Mouse (Mus musculus) olfactory bulb, adult 2 months (tissue): ENCODE data around the gene Akap9. TPM values are rescaled to one million over a fixed set of nuclear protein-coding genes. Genes with fewer than 3 reads are reported as not detected.
"Not testable (repeated sequence)": the region's sequence is repeated elsewhere in the genome, so short reads cannot be mapped to it uniquely, and the experiment has no call there.

Source experiments
- H3K27ac ChIP-seq: fragments of 200-500 bp; 2 replicates; pipeline ENCODE4 v1.5.1; 2012; ENCODE audit warnings: low read depth, low read length; ENCODE audit not compliant: insufficient read depth
- H3K4me1 ChIP-seq: fragments of 200-500 bp; 2 replicates; pipeline ENCODE4 v1.6.1; 2012; ENCODE audit warnings: low read length; ENCODE audit not compliant: control insufficient read depth, insufficient read depth
- H3K4me3 ChIP-seq: fragments of 200-500 bp; 2 replicates; pipeline ENCODE4 v1.5.1; 2012; ENCODE audit warnings: mild to moderate bottlenecking, low read depth, low read length, moderate library complexity; ENCODE audit not compliant: insufficient read depth
- CTCF ChIP-seq: fragments of 200-500 bp; IDR thresholded peaks from 2 replicates; pipeline ENCODE4 v1.5.1; 2012; ENCODE audit warnings: low read depth, mild to moderate bottlenecking, low read length, moderate library complexity; ENCODE audit not compliant: insufficient read depth
- POLR2A ChIP-seq: fragments of 200-500 bp; IDR thresholded peaks from 2 replicates; pipeline ENCODE4 v1.6.1; 2012; ENCODE audit warnings: mild to moderate bottlenecking, low read depth, low read length, moderate library complexity; ENCODE audit not compliant: insufficient read depth
- WGBS: fragments of 180-500 bp; shearing (Covaris S2); methylation state at CpG from one replicate; pipeline ENCODE4 v1.1.7; 2018; 5-methylcytosine and 5-hydroxymethylcytosine counted together
- polyA plus RNA-seq: library from polyadenylated mRNA; stranded (reverse); fragments of >200 nt; gene quantifications from 2 replicates; pipeline ENCODE4 v1.2.4, GENCODE M21; 2012; ENCODE audit warnings: low replicate concordance; ENCODE audit not compliant: missing spikeins, insufficient read depth, insufficient read length

Akap9 gene
- polyA plus RNA-seq, 1 experiment: 166 TPM

DNA sequence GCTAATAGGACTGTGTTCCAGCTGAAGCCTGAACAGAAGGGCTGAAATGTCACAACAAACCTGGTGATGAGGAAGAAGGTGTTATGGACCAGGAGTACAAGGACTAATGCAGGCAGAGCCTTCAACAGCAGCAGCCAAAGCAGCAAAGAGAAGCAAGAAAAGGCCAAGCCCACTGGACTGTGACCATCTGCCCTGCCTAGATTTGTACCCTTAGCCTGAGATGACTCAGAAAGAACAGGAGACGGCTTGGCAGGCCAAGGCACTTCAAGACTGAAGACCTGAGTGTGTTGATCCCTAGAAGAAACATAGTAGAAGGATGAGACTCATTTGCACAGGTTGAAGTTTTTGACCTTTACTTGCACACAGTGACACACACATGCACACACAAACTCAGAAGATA is 62.6 kb downstream of the Akap9 start:
- 94% methylated on average over 1 of the region's 1 CpGs for WGBS
- TF ChIP-seq POLR2A (no peak), CTCF (no peak)
- no peak overlapping the region for H3K4me3 ChIP-seq
- H3K4me1 ChIP-seq: no peaks in the 10 kb centered on the region
- H3K27ac ChIP-seq: no peak overlapping the region

DNA sequence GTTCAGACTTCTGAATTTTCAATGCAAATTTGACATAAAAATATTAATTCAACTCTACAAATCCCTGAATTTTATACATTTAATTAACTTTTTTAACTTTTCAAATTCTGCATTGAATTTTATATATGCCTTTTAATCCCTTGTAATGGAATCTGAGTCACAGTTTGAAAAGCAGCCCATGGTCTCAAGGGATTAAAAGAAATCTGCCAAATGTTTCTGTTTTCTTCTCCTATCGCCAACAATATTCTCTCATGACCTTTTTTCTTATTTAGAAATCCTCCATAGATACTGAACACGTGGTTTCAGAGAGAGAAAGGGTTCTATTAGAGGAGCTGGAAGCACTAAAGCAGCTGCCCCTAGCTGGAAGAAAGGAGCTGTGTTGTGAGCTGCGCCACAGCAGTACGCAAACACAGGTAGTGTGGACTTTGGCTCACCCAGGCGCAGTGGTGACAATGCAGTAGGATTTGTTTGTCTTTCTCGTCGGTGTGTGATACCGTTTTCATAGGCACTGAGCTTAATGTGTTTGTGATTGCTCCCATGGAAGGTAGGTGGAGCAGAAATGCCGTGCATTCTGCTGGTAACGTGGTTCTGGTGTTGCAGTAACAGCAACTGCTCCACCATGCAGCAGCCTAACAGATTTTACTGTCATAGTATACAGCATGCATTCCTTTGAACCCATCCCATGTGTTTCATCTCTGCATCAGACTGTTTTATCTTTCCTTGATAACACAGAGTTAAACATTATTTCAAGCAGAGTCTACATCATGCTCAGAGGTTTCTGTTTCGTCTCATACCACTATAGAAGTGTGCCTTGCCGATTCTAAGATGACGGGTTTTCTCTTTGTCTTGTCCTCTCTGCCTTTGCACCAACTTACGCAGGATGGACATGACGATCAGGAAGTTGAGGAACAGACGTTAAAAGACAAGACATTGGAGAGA is 76.9 kb downstream of the Akap9 start:
- TF ChIP-seq POLR2A (no peak), CTCF (no peak)
- 88% methylated on average over 16 of the region's 16 CpGs for WGBS
- H3K4me3 ChIP-seq: no peak overlapping the region

DNA sequence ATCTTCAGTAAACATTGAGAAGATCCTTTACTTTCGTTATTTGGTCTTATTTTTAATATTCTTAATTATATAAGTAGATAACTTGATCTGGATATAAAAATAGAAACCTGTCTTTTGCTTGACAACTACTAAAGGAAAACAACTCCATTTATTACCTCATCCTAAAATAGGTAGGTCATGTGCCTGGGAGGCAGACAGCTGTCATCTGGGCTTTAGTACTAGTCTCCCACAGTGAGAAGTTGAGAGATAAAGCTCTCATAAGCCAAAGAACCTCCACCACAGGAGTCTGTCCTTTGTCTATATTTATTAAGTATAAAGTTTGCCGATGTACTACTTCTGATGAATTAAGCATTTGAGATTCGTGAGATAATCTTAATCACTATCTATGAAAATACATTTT is 78.8 kb downstream of the Akap9 start:
- Histone ChIP-seq H3K27ac (no peak overlapping the region), H3K4me3 (no peak overlapping the region), H3K4me1 (no peaks in the 10 kb centered on the region)
- 87% methylated on average over 3 of the region's 3 CpGs for WGBS
- TF ChIP-seq POLR2A (no peak), CTCF (no peak)

More for the DNA sequence above, 76.9 kb downstream of the Akap9 start:
- Histone ChIP-seq H3K4me1 (no peaks in the 10 kb centered on the region), H3K27ac (no peak overlapping the region)

DNA sequence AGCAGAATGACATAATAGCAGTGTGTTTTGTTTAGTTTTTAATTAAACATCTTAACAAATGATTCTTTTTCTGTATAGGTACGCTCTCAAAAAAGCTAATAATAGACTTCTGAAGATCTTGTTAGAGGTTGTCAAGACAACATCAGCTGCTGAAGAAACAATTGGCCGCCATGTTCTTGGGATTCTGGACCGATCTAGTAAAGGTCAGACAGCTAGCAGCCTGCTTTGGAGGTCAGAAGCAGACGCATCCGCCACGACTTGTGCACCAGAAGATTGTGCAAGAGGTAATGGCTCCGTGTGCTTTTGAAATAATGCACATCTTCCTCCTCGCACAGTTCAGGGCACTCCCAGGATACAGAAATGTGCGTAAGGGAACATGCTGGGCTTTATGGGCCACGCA is 80.4 kb downstream of the Akap9 start:
- TF ChIP-seq POLR2A: no peak
- no peak for TF ChIP-seq CTCF
- Histone ChIP-seq H3K4me1 (no peaks in the 10 kb centered on the region), H3K27ac (no peak overlapping the region), H3K4me3 (no peak overlapping the region)
- WGBS: 86% methylated on average over 10 of the region's 10 CpGs

DNA sequence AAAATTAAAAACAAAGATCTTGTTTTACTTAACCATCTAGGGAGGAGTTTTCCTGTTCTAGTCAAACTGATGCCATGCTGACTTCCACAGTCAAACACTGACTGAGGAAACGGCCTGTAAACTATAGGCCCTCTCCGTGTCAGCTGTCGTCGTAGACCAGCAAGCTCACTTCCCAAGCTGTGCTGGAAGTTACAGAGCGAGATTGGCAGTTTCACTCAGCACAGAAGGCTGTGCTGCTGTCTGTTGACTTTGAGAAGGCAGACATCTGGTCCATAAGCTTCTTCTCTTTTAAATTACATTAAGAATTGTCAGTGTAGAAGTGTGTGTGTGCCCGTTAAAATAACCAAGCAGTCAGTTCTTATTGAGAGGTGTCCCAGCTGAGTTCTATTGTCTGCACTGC is 81.7 kb downstream of the Akap9 start:
- 81% methylated on average over 6 of the region's 6 CpGs for whole genome bisulfite sequencing
- Histone ChIP-seq H3K4me3 (no peak overlapping the region), H3K27ac (no peak overlapping the region), H3K4me1 (no peaks in the 10 kb centered on the region)
- TF ChIP-seq CTCF (no peak), POLR2A (no peak)

DNA sequence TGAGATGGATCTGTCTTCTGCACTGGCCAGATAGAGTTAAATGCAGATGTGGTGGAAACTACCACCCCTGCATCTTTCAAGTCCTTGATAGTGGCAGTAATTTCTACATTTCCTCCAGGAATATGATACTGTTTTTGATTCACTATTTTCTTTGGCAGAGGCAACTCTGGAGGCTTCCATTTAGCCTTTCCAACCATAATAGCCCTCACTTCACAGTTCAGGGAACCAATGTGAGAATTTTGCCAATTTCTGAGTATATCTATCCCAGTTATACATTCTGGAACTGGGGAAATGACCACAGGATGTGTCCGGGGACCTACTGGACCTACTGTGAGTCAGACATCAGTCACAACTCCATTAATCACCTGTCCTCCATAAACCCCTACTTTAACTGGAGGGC is 89.8 kb downstream of the Akap9 start:
- not testable (repeated sequence) for H3K4me3 ChIP-seq, H3K27ac ChIP-seq, H3K4me1 ChIP-seq
- 97% methylated on average over 1 of the region's 1 CpGs for WGBS

DNA sequence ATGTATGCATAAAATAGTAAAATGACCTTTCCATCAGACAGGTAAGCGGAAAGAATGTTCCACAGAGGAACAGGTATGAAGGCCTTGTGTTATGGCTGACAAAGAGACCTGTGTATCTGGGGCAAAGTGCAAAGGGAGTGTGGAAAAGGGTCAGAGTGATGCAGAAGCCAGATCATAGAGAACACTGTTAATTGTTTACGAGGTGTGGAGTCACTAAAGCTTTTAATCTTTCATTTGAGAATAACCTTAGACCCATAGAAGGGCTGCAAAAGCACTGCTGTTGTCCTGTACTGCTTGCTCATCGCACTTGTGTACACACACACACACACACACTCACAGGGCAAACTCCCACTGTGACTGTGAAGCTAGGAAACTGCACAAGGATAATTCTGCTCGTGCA is 91.5 kb downstream of the Akap9 start:
- Histone ChIP-seq H3K27ac (no peak overlapping the region), H3K4me1 (peaks cover 6% of the 10 kb centered on the region), H3K4me3 (no peak overlapping the region)
- TF ChIP-seq POLR2A: no peak
- TF ChIP-seq CTCF: no peak
- WGBS: 94% methylated on average over 4 of the region's 4 CpGs

DNA sequence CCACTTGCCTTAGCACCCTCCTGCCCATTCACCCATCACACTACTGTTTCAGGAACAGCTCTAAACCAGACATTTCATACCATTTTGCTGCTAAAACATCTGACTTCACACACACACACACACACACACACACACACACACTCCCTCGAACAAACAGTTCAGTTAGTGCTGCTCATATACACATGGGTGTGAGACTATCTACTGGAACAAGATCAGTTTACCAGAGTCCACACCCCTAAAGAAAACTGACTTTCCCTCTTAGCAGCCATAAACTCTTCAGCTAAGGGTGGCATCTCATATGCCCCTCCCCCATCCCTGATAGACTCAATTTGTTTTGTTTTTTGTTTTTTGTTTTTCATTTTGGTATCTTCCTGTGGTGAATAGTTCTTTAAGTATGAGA is 92.2 kb downstream of the Akap9 start:
- Histone ChIP-seq H3K4me3 (no peak overlapping the region), H3K27ac (no peak overlapping the region), H3K4me1 (peaks cover 6% of the 10 kb centered on the region)
- TF ChIP-seq CTCF (no peak), POLR2A (no peak)
- 89% methylated on average over 1 of the region's 1 CpGs for WGBS

DNA sequence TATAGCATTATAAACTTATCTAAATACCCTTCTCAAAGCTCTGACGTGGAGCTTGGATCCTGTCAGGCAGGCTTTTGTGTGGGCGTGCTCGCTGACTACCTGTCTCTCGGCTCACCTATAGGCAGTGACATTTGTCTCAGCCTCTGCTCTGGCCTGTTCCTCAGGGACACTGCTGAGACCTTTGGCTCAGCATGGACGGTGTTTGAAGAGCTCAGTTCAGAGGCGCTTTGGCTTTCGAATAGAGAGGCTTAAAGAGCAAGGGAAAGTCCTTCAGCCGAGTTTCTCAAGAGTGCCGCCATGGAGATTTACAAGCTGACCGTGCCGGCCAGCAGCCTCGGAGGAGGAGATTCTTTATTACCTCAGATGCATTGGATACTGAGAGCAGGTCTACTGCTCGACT is 95.3 kb downstream of the Akap9 start:
- H3K4me3 ChIP-seq: no peak overlapping the region
- 70% methylated on average over 13 of the region's 13 CpGs for WGBS
- H3K27ac ChIP-seq: no peak overlapping the region
- TF ChIP-seq POLR2A (no peak), CTCF (no peak)
- H3K4me1 ChIP-seq: peaks cover 6% of the 10 kb centered on the region
